ENCODE assay signal across 8 mouse cellular contexts in the genomic region with DNA sequence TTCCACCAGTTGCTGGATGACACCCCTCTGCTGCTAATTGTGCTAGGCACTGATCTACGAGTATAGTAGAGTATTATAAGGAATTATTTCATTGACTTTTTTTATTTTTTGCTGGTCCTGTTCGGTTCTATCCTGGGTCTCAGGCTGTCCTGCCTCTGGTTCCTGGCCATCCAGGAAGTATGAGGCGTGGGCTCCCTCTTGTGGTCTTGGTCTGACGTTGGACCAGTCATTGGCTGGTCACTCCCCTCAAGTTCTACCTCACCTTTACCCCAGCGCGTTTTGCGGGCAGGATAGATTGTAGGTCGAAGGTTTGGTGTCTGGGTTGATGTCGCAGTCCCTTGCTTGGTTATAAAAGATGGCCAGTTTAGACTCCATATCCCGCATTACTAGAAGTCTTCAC. TPM values are rescaled to one million over a fixed set of nuclear protein-coding genes. Genes with fewer than 3 reads are reported as not detected.
DNase-seq lines count a peak whose midpoint lies in the region; ATAC-seq and TF ChIP-seq lines count a peak whose summit lies in the region.

No protein-coding gene starts in this region.

- no peaks in the 10 kb centered on the region for H3K9me3 ChIP-seq in liver, postnatal 0 days (ENCODE audit: low read length)
- H3K9me3 ChIP-seq in hindbrain, embryonic 12.5 days (replicated peaks): no peaks in the 10 kb centered on the region
- no peaks in the 10 kb centered on the region for H3K9me3 ChIP-seq in forebrain, embryonic 16.5 days (ENCODE audit: control insufficient read depth, low read length)

- intact Hi-C loops in heart, postnatal 10 days (cut with DNase I): loop anchor here (2.0 to 10.0 kb wide), 3 partner anchors 73 to 509 kb away; no protein-coding TSS in a partner anchor

- TF ChIP-seq CTCF in liver, postnatal 0 days (IDR thresholded peaks at IDR 0.05; ENCODE audit: low read depth): peak; percentile 54

- DNase-seq in heart, postnatal 10 days: peak; percentile 8 to 41
- no peak for DNase-seq in heart, adult 8-10 months (ENCODE audit: low spot score)
- DNase-seq in A20 (ENCODE audit: low read depth, low spot score) (peak; percentile 33), adipocyte (ENCODE audit: low spot score) (peak; percentile 43)
- DNase-seq in liver, postnatal 0 days: peak; percentile 32
- DNase-seq in frontal cortex, postnatal 25 days (ENCODE audit: low spot score in 2 of 2): no peak

- no peak overlapping the region for H3K4me2 ChIP-seq in liver, postnatal 0 days (ENCODE audit: low read depth, low read length)
- H3K4me2 ChIP-seq in hindbrain, embryonic 12.5 days (replicated peaks): no peak overlapping the region
- H3K4me2 ChIP-seq in forebrain, embryonic 16.5 days (ENCODE audit: low read length): no peak overlapping the region

- no peak for TF ChIP-seq EP300 in liver, postnatal 0 days (IDR thresholded peaks at IDR 0.05; ENCODE audit: low read depth)

- H3K27ac ChIP-seq in liver, postnatal 0 days (ENCODE audit: low read depth): no peak overlapping the region
- no peak overlapping the region for H3K27ac ChIP-seq in hindbrain, embryonic 12.5 days
- no peak overlapping the region for H3K27ac ChIP-seq in forebrain, embryonic 16.5 days (ENCODE audit: low read length)

- no peaks in the 10 kb centered on the region for H3K4me1 ChIP-seq in liver, postnatal 0 days (ENCODE audit: insufficient read depth)
- H3K4me1 ChIP-seq in hindbrain, embryonic 12.5 days: no peaks in the 10 kb centered on the region
- no peaks in the 10 kb centered on the region for H3K4me1 ChIP-seq in forebrain, embryonic 16.5 days (replicated peaks; ENCODE audit: control insufficient read depth, insufficient read depth, low read length)

- H3K4me3 ChIP-seq in liver, postnatal 0 days (ENCODE audit: low read depth, low read length): no peak overlapping the region
- H3K4me3 ChIP-seq in hindbrain, embryonic 12.5 days: no peak overlapping the region
- no peak overlapping the region for H3K4me3 ChIP-seq in forebrain, embryonic 16.5 days (replicated peaks; ENCODE audit: low read length)

- no peak overlapping the region for H3K9ac ChIP-seq in liver, postnatal 0 days (replicated peaks)
- no peak overlapping the region for H3K9ac ChIP-seq in hindbrain, embryonic 12.5 days
- no peak overlapping the region for H3K9ac ChIP-seq in forebrain, embryonic 16.5 days (replicated peaks; ENCODE audit: low read depth, low read length)

- 32% methylated on average over 10 of the region's 10 CpGs for WGBS in liver, postnatal 0 days (ENCODE audit: insufficient replicate concordance)
- WGBS in hindbrain, embryonic 12.5 days: 39% methylated on average over 10 of the region's 10 CpGs
- 41% methylated on average over 10 of the region's 10 CpGs for WGBS in forebrain, embryonic 16.5 days

- 0 out of 2 replicates have a peak, but pooled peaks have one; percentile 33 for ATAC-seq in liver, postnatal 0 days
- ATAC-seq in hindbrain, embryonic 12.5 days (ENCODE audit: low FRiP score): no peak
- no peak for ATAC-seq in forebrain, embryonic 16.5 days

- peaks cover 3% of the 10 kb centered on the region; the same call in 1 of the 2 replicates for H3K27me3 ChIP-seq in liver, postnatal 0 days (ENCODE audit: insufficient read depth, low read length)
- H3K27me3 ChIP-seq in hindbrain, embryonic 12.5 days: peaks cover 49% of the 10 kb centered on the region
- peaks cover 11% of the 10 kb centered on the region; the same call in 1 of the 2 replicates for H3K27me3 ChIP-seq in forebrain, embryonic 16.5 days (replicated peaks; ENCODE audit: control insufficient read depth, insufficient read depth, low read length)

- H3K36me3 ChIP-seq in liver, postnatal 0 days (replicated peaks; ENCODE audit: insufficient read depth, low read length): no peaks in the 10 kb centered on the region
- no peaks in the 10 kb centered on the region for H3K36me3 ChIP-seq in hindbrain, embryonic 12.5 days
- H3K36me3 ChIP-seq in forebrain, embryonic 16.5 days (ENCODE audit: control insufficient read depth, insufficient read depth): no peaks in the 10 kb centered on the region

RNA-seq across cellular contexts. Expression of a gene that starts 10.6 kb away (rescaled TPM):
- total RNA-seq in heart, postnatal 10 days (2021): 10 to 100 TPM; 38.6 TPM
- total RNA-seq in heart, adult 8-10 months (2022): 10 to 100 TPM; 24.2 to 25.8 (median 25.1) TPM
- 5.8 and 6.8 TPM in 2 replicates for polyA plus RNA-seq in liver, postnatal 0 days (2015; fragmentation: Nextera tagmentation; extraction: Ambion mirVana)
- 45.8 and 52.4 TPM in 2 replicates for polyA plus RNA-seq in hindbrain, embryonic 12.5 days (2016; fragmentation: Nextera tagmentation; extraction: Ambion mirVana)
- polyA plus RNA-seq in forebrain, embryonic 16.5 days (2015; fragmentation: Nextera tagmentation; extraction: Ambion mirVana): 36.6 and 38.9 TPM in 2 replicates

Comparison
In these comparisons a context has a peak if more than half of its experiments do, and no peak if none do; other contexts are left out.
1. DNase-seq: peak in heart, postnatal 10 days (2 of 2), A20 (single experiment), adipocyte (single experiment) and liver, postnatal 0 days (single experiment); none in heart, adult 8-10 months (single experiment) and frontal cortex, postnatal 25 days (0 of 2).